Mouse (Mus musculus) urinary bladder, postnatal 25 days (tissue): Measurements from ENCODE around the gene Ankrd49.

ENCODE experiments used
- DNase-seq: peaks from one replicate; pipeline ENCODE4 v3.0.0; 2022; ENCODE audit warnings: low spot score

Ankrd49 gene

DNA sequence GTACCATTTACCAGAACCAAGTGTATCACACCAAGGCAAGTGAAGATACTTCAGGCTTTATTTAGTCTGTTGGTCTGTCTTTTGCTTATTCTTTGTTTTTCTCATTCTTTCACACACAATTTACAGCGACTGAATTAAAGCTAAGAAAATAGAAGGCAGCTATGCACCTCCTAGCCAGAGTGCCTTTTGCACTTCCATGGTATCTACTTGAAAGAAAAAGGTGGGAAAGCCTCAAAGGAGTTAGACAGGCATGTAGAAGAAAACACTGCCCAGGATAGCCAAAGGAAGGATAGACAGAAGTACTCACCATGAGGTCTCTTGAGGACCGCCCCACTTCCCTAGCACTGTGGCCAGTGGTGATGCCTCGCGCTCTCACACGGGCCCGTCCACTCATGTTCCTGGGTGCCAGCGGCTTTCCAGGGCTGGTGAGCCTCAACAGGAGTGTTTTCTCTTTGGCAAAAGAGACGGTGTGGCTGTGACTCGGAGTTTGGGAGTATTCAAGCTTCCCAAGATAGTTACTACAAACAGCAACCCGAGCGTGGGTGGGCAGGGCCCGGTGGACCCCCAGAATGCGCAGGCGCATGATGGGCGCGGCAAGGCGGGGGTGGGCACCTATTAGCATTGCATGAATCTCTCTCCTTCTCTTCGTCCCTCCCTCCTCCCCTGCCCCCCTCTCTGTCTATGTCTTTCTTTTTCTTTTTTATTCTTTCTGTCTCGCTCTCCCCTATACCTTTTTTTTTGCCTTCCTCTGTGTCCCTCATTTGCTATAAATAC is 44.3 kb downstream of the Ankrd49 start, which contains the start of gene Piwil4:
Gene Piwil4, minus strand, starts transcription at position 583 of the 774 bp plus-strand sequence.
- no peak for DNase-seq

- DNase-seq = no peak
Observed at GRCm38 (mm10) chr9:14739498-14740150, 45.0 kb downstream of the Ankrd49 start.

- no peak for DNase-seq
Observed at GRCm38 (mm10) chr9:14730941-14731541, 53.6 kb downstream of the Ankrd49 start.
